Mouse (Mus musculus) spleen, embryonic (tissue): ENCODE results near the gene Ctnnd1.
"Not testable (repeated sequence)": the region's sequence is repeated elsewhere in the genome, so short reads cannot be mapped to it uniquely, and the experiment has no call there.

ENCODE experiments used
- CTCF ChIA-PET: fragments of 350-600 bp; sonication (Branson Sonifier 250); formaldehyde crosslinking; loops from one replicate; lab custom pipeline; 2022; lab: Charles Lee

Gene Ctnnd1

GRCm38 (mm10) chr2:84650464-84651195 is at the start of gene Ctnnd1:
Gene Ctnnd1, minus strand, starts transcription at chr2:84650765.
- CTCF ChIA-PET: interaction anchor here (0.7 kb wide), 1 partner anchor 76 kb away, joined by 3 read pairs; no protein-coding TSS in a partner anchor

GRCm38 (mm10) chr2:84695007-84695695 is 44.6 kb upstream of the Ctnnd1 start:
- CTCF ChIA-PET: interaction anchor here (0.5 kb wide), 1 partner anchor 194 kb away, joined by 9 read pairs; no protein-coding TSS in a partner anchor

- CTCF ChIA-PET: no interaction called here
These were observed 39.5 kb upstream of the Ctnnd1 start for GRCm38 (mm10) chr2:84690050-84690449.

GRCm38 (mm10) chr2:84688080-84688844 is 37.7 kb upstream of the Ctnnd1 start:
- CTCF ChIA-PET: no interaction called here

- CTCF ChIA-PET: no interaction called here
These were observed 32.1 kb upstream of the Ctnnd1 start for GRCm38 (mm10) chr2:84682605-84683183.

- CTCF ChIA-PET: no interaction called here
These were observed 28.5 kb upstream of the Ctnnd1 start, which contains the start of gene Tmx2 for GRCm38 (mm10) chr2:84679016-84679415. Gene Tmx2, minus strand, starts transcription at chr2:84679140.

- CTCF ChIA-PET: interaction anchor here (1.0 kb wide), 1 partner anchor 32 kb away, joined by 3 read pairs; no protein-coding TSS in a partner anchor
These were observed 27.7 kb upstream of the Ctnnd1 start, which contains the start of the genes Gm28635 and Med19 for GRCm38 (mm10) chr2:84677968-84678880. Gene Gm28635, minus strand, starts transcription at chr2:84678041. Gene Med19, plus strand, starts transcription at chr2:84678402.

GRCm38 (mm10) chr2:84677270-84677967 is 26.9 kb upstream of the Ctnnd1 start:
- CTCF ChIA-PET: interaction anchor here (1.0 kb wide), 1 partner anchor 33 kb away, joined by 3 read pairs; no protein-coding TSS in a partner anchor

- CTCF ChIA-PET: not testable (repeated sequence)
These were observed 21.0 kb upstream of the Ctnnd1 start for GRCm38 (mm10) chr2:84671535-84671934.

- CTCF ChIA-PET: interaction anchor here (0.7 kb wide), 1 partner anchor 67 kb away, joined by 4 read pairs; no protein-coding TSS in a partner anchor
These were observed 20.0 kb upstream of the Ctnnd1 start, which contains the start of gene Selenoh for GRCm38 (mm10) chr2:84670569-84670933. Gene Selenoh, minus strand, starts transcription at chr2:84670770.

- CTCF ChIA-PET: interaction anchor here (0.7 kb wide), 1 partner anchor 68 kb away, joined by 4 read pairs; no protein-coding TSS in a partner anchor
These were observed 19.4 kb upstream of the Ctnnd1 start for GRCm38 (mm10) chr2:84669828-84670568.

GRCm38 (mm10) chr2:84666081-84666480 is 15.5 kb upstream of the Ctnnd1 start:
- CTCF ChIA-PET: no interaction called here

- CTCF ChIA-PET: no interaction called here
These were observed 12.3 kb upstream of the Ctnnd1 start for GRCm38 (mm10) chr2:84662866-84663265.

- CTCF ChIA-PET: interaction anchor here (1.0 kb wide), 1 partner anchor 9 kb away, joined by 5 read pairs; no protein-coding TSS in a partner anchor
These were observed 9.7 kb upstream of the Ctnnd1 start for GRCm38 (mm10) chr2:84660253-84660652.

GRCm38 (mm10) chr2:84658806-84659205 is 8.2 kb upstream of the Ctnnd1 start, which contains the start of gene Btbd18:
Gene Btbd18, plus strand, starts transcription at chr2:84659079.
- CTCF ChIA-PET: interaction anchor here (0.6 kb wide), 1 partner anchor 84 kb away, joined by 8 read pairs; the partner anchor contains the start of gene Gm19426

- CTCF ChIA-PET: interaction anchor here (0.6 to 0.8 kb wide), 5 partner anchors 20 to 353 kb away, joined by 3 read pairs; no protein-coding TSS in a partner anchor
These were observed 5.3 kb upstream of the Ctnnd1 start for GRCm38 (mm10) chr2:84655864-84656263.

- CTCF ChIA-PET: interaction anchor here (0.7 kb wide), 1 partner anchor 36 kb away, joined by 3 read pairs; no protein-coding TSS in a partner anchor
These were observed 2.8 kb upstream of the Ctnnd1 start for GRCm38 (mm10) chr2:84653354-84653753.

- CTCF ChIA-PET: interaction anchor here (1.0 kb wide), 1 partner anchor 10 kb away, joined by 3 read pairs; no protein-coding TSS in a partner anchor
These were observed 891 bp downstream of the Ctnnd1 start for GRCm38 (mm10) chr2:84649674-84650073.
